7 mouse cellular contexts compared by ENCODE assay signal in the genomic region with DNA sequence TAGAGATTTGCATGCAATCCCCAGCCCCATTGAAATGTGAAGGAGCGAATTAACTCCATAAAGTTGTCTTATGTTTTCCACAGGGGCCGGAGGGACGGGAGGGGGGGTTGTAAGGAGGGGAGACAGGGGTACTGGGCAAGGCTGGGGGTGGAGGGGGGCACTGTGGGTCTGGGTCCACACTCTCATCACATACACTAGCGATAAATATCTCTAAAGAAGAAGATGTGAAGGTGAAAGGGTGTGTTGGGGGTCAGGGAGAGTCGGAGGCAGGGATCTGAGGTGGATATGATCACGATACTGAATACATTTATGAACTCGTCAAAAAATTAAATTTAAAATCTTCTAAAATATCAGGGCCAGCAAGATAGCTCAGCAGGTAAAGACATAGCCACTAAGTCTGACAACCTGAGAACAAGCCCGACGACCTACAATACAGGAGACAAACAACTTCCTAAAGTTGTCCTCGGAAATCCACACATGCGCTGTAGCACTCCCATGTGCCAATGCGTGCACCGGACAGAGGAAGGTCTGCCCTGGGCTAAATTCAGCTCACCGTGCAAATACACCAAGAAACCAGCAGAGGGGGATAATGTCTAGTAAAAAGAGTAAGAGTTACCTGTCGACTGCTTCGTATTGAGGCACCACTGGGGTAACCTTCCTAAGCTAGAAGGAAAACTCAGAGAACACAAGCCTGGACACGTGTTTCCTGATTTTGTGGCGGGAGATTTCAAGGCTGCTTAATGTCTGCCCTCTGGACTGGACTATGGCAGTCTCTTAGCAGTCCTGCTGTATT.
A peak's percentile ranks its signal among the peaks of the same experiment; 100 is the strongest.
DNase-seq lines count a peak whose midpoint lies in the region; ATAC-seq lines count a peak whose summit lies in the region.

No protein-coding gene starts in this region.

- intact Hi-C loops in left cerebral cortex, postnatal 14 days (cut with DNase I): loop anchor here (2.0 kb wide), 3 partner anchors 125 to 301 kb away; no protein-coding TSS in a partner anchor

- H3K27ac ChIP-seq in intestine, embryonic 14.5 days (ENCODE audit: low read depth): no peak overlapping the region

- no peaks in the 10 kb centered on the region for H3K4me1 ChIP-seq in intestine, embryonic 14.5 days (replicated peaks; ENCODE audit: control insufficient read depth, insufficient read depth, low read length)

- peak overlapping the region; percentile 43 for H3K4me3 ChIP-seq in intestine, embryonic 14.5 days (ENCODE audit: low read depth, low read length)

- H3K9me3 ChIP-seq in intestine, embryonic 14.5 days (ENCODE audit: control insufficient read depth, low read length): no peaks in the 10 kb centered on the region

- H3K27me3 ChIP-seq in intestine, embryonic 14.5 days (replicated peaks; ENCODE audit: control insufficient read depth, insufficient read depth, low read length): no peaks in the 10 kb centered on the region

- DNase-seq in adrenal gland, adult (ENCODE audit: inconsistent age in 2 of 2, low spot score in 1 of 2): peak; percentile 84 to 94
- peak; percentile 90 for DNase-seq in embryo, embryonic 10 days (ENCODE audit: low spot score)
- peak; percentile 71 for DNase-seq in gastrocnemius, postnatal 25 days
- peak; percentile 76 for DNase-seq in intestine, embryonic 14.5 days (ENCODE audit: low spot score)
- peak; percentile 60 to 74 for DNase-seq in left cerebral cortex, postnatal 14 days (ENCODE audit: low spot score in 2 of 2)
- DNase-seq in mesoderm, embryonic 11.5 days (ENCODE audit: low read depth, low spot score): peak; percentile 89
- peak; percentile 7 to 48 for DNase-seq in right cerebral cortex, postnatal 36 days (ENCODE audit: low spot score in 2 of 2)

- 7% methylated on average over 18 of the region's 18 CpGs for whole genome bisulfite sequencing in intestine, embryonic 14.5 days

- H3K4me2 ChIP-seq in intestine, embryonic 14.5 days (ENCODE audit: low read length): peak overlapping the region; percentile 74

- peak overlapping the region; percentile 31 for H3K9ac ChIP-seq in intestine, embryonic 14.5 days (ENCODE audit: low read length)

- peak; percentile 92 for ATAC-seq in intestine, embryonic 14.5 days (replicated peaks; ENCODE audit: low FRiP score, low TSS enrichment, low read depth)

- H3K36me3 ChIP-seq in intestine, embryonic 14.5 days (ENCODE audit: control insufficient read depth, insufficient read depth, low read length): no peaks in the 10 kb centered on the region

Comparison
In these comparisons a context has a peak if more than half of its experiments do, and no peak if none do; other contexts are left out.
1. DNase-seq: peak in every context shown above with its lines; median percentile 90 in embryo, embryonic 10 days; 89 in adrenal gland, adult; 89 in mesoderm, embryonic 11.5 days; 76 in intestine, embryonic 14.5 days; 71 in gastrocnemius, postnatal 25 days; 67 in left cerebral cortex, postnatal 14 days; 28 in right cerebral cortex, postnatal 36 days.